Mouse (Mus musculus) frontal cortex, postnatal 14 days (tissue): ENCODE data around the gene Ptprk.

Experiments
- DNase-seq, 2 experiments: peaks; one replicate each; pipeline ENCODE4 v3.0.0; 2022; ENCODE audit warnings: low spot score in 2 of 2

Ptprk gene

GRCm38 (mm10) chr10:28074653-28075451, at the start of gene Ptprk:
Gene Ptprk, plus strand, starts transcription at chr10:28074820.
- peak; percentile 78 to 85 for DNase-seq

DNA sequence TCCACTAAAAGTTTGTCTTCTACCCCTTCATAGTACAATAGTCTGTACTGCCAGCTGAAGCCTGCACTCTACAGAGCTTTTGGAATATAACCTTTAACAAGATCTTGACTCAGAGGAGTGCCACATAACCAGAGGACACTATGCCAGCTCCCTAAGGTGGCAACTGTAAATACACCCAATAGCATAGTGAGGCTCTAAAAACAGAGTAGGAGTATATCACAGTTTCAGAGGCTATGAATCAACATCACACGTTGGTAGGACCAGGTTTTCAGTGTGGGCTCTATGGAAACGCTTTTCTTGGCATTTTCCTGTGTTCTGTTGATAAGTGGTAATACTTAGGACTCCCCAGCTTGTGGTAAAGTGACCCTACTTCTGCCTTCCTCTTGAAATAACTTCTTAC, 46.8 kb upstream of the Ptprk start:
- no peak for DNase-seq

- DNase-seq: no peak
Measured at GRCm38 (mm10) chr10:28036456-28036855, 38.2 kb upstream of the Ptprk start.

- DNase-seq: no peak
Measured at GRCm38 (mm10) chr10:28054764-28055163, 19.9 kb upstream of the Ptprk start.

- no peak for DNase-seq
Measured at GRCm38 (mm10) chr10:28059222-28059621, 15.4 kb upstream of the Ptprk start.

DNA sequence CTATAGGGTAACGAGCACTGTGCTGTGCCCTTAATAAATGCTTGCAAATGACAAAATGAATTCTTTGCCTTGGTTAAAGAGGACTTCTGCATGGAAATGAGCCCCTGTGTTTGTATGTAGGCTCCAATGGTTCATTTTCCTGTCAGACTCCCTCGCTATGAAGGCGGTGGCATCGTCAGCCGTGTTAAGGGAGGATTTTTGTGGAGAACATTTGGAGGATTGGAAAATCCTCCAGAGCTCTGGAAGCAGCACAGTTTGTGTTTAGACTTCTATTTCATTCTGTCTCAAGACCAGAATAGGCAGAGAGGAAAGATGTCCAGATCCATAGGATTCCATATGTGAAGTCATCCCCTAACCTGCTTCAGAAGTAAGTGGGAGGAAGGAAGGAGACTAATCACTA, 6.6 kb upstream of the Ptprk start:
- DNase-seq: peak in 1 of 2 experiments; percentile 26

GRCm38 (mm10) chr10:28073991-28074652, 498 bp upstream of the Ptprk start:
- peak; percentile 6 to 38 for DNase-seq

DNA sequence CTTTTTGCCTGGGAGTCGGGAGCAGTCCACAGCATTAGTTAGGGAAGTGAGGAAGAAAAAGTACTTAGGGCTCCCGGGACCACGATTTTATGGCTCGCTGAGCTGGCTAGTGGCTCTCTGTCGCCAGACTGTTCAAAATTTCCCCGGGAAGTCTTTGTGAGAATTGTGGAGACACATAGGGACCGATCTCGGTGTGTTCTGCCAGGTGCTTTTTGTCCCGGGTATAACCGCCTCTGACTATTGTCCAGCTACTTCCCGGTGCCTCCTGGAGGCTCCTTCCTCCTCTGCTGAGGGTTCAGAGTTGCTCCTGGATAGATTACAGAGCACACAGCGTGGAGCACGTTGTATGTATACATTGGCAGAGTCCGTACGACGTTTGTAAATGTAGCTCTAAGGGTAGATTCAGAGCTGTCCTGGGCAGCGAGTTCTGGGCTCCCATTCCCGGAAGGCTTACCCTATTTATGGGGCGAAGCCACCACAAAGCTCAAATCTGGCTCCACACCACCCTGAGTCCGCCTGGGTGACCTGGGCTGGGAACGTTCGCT, 943 bp downstream of the Ptprk start:
- DNase-seq: peak; percentile 7 to 10

GRCm38 (mm10) chr10:28076036-28076855, 1.6 kb downstream of the Ptprk start:
- DNase-seq: peak in 1 of 2 experiments; percentile 13

- no peak for DNase-seq
Measured at GRCm38 (mm10) chr10:28078270-28078669, 3.6 kb downstream of the Ptprk start.

DNA sequence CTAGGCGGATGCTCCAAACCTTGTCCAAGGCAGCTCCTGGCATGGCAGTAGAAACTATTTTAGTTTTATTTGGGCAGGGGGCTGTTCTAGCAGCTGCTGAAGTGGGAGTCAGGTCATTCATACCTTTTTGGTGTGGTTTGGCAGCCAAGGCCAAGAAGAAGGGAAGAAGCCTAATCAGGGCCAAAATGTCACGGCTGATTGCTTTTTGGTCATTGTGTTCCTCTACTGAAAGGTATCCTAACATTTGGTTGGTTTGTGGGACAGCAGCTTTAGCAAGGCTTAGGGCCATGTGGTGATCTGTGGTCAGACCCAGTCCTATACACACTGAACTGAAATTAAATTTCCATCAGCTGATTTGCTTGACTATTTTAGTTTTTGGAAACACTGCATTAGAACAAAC, 6.6 kb downstream of the Ptprk start:
- no peak for DNase-seq

DNA sequence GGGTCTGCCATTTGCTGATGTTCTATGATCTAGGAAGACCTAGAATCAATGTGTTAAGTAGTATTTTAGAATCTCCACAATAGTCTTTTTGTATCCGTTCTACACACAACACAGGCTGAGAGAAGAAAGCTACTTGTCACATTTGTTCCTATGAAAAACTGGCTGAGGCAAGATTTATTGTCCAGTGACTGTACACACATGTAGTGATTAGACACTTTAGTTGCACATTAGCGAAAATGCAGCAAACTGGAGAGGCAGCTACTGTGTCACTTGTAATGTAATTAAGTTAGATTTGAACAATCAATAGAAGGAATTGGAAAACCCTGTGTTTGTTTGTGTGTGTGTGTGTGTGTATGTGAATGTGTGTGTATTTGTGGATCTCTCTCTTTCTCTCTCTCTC, 8.6 kb downstream of the Ptprk start:
- no peak for DNase-seq

DNA sequence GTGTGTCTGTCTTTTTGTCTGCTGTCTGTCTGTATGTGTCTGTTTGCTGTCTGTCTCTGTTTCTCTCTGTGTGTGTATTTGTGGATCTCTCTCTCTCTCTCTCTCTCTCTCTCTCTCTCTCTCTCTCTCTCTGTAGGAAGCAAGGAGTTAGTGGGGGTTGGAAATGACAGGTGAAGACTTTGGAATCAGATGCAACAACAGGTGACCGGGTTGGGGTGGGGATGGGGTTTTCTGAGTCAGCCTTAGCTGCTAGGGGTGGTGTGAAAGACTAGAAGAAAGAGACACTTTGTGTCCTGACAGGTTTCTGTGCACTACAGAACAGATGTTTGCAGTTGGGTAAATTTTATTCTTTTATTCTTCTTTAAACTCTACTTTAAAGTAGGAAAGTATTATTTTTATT, 9.0 kb downstream of the Ptprk start:
- no peak for DNase-seq

- no peak for DNase-seq
Measured at GRCm38 (mm10) chr10:28087341-28087740, 12.7 kb downstream of the Ptprk start.

DNA sequence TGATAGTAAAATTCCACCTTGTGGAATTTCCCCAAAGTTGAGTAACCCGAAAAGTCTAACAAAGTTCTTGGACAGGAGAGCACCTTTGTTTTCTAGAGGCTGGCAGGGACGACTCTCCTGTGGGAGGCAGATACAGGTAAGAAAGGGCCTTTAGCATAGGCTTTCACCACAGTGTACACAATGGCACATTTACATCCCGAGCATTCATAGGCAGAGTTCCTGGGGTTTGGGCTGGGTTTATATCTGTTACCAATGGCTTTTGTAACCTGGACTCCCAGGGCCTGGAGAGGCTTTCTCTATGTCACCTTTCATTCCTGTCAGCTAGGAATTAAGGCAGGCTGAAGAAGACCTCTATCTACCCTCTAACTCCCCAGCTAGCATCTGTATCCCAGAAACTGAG, 13.1 kb downstream of the Ptprk start:
- DNase-seq: no peak

GRCm38 (mm10) chr10:28096007-28096406, 21.4 kb downstream of the Ptprk start:
- no peak for DNase-seq

GRCm38 (mm10) chr10:28097637-28098036, 23.0 kb downstream of the Ptprk start:
- DNase-seq: no peak

DNA sequence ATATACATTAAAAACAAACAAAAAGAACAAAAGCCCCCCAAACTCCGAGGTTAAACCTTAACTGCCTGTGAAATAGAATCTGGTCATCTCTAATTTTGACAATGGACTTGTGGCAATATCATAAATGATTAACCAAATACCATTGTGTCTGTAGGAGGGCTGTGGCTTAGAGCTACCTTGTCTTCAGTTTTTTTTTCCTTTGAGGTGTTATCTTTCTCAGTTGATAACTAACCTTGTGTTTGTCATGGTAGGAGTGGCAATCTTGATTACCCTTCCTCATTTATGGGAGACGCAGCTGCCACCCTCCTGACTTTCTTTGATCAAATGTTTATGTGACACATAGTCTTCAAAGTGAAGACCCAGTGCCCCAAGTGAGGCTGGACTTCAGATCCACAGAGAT, 24.3 kb downstream of the Ptprk start:
- DNase-seq: no peak

- no peak for DNase-seq
Measured at GRCm38 (mm10) chr10:28103406-28103906, 28.8 kb downstream of the Ptprk start.

- DNase-seq: no peak
Measured at GRCm38 (mm10) chr10:28103924-28104323, 29.3 kb downstream of the Ptprk start.

GRCm38 (mm10) chr10:28105247-28105646, 30.6 kb downstream of the Ptprk start:
- DNase-seq: no peak
